Mouse (Mus musculus): ENCODE results near the gene Ngrn.

Ngrn gene

GRCm38 (mm10) chr7:80307766-80308165, 46.8 kb downstream of the Ngrn start:
- no peak for DNase-seq (ENCODE audit: low read depth)

GRCm38 (mm10) chr7:80310771-80311170, 49.8 kb downstream of the Ngrn start:
- DNase-seq (ENCODE audit: low read depth) = no peak

All from NIH3T3 (cell line).